Mouse (Mus musculus) embryonic facial prominence, embryonic 14.5 days (tissue): ENCODE measurements around the gene Numbl. TPM values are rescaled to one million over a fixed set of nuclear protein-coding genes. Genes with fewer than 3 reads are reported as not detected.
A peak's percentile ranks its signal among the peaks of the same experiment; 100 is the strongest.

Source experiments
- ATAC-seq: fragments of 200-750 bp; cut with Nextera tagmentation; 2 replicates; pipeline ENCODE4 v1.8.0; 2017; ENCODE audit warnings: low read depth, moderate number of reproducible peaks, moderate TSS enrichment
- DNase-seq: peaks from one replicate; pipeline ENCODE4 v3.0.0-alpha.2; 2015; ENCODE audit warnings: low spot score
- H3K27ac ChIP-seq: fragments of 300-500 bp; sonication (generic); replicated peaks from 2 replicates; pipeline ENCODE4 v1.5.1; 2014; ENCODE audit warnings: low read depth, mild to moderate bottlenecking, low read length, moderate library complexity
- H3K27me3 ChIP-seq: fragments of 300-500 bp; sonication (generic); replicated peaks from 2 replicates; pipeline ENCODE4 v1.6.1; 2014; ENCODE audit warnings: low read length; ENCODE audit not compliant: control insufficient read depth, insufficient read depth
- H3K36me3 ChIP-seq: fragments of 300-500 bp; sonication (generic); 2 replicates; pipeline ENCODE4 v1.6.1; 2014; ENCODE audit warnings: low read length, mixed read lengths; ENCODE audit not compliant: control insufficient read depth, insufficient read depth
- H3K4me1 ChIP-seq: fragments of 300-500 bp; sonication (generic); 2 replicates; pipeline ENCODE4 v1.6.1; 2014; ENCODE audit warnings: antibody characterized with exemption, low read length; ENCODE audit not compliant: control insufficient read depth, insufficient read depth
- H3K4me2 ChIP-seq: fragments of 300-500 bp; sonication (generic); 2 replicates; pipeline ENCODE4 v1.6.1; 2014; ENCODE audit warnings: low read depth, mild to moderate bottlenecking, low read length, moderate library complexity, mixed read lengths
- H3K4me3 ChIP-seq: fragments of 300-500 bp; sonication (generic); 2 replicates; pipeline ENCODE4 v1.5.1; 2014; ENCODE audit warnings: low read depth, mild to moderate bottlenecking, low read length
- H3K9ac ChIP-seq: fragments of 300-500 bp; sonication (generic); 2 replicates; pipeline ENCODE4 v1.6.1; 2014; ENCODE audit warnings: low read depth, mild to moderate bottlenecking, low read length, moderate library complexity, mixed read lengths
- H3K9me3 ChIP-seq: fragments of 300-500 bp; sonication (generic); 2 replicates; pipeline ENCODE4 v1.6.1; 2016; ENCODE audit warnings: low read length; ENCODE audit not compliant: control insufficient read depth
- WGBS: fragments of 180-500 bp; shearing (Covaris S2); extraction: QIAGEN DNeasy Blood & Tissue Kit; methylation state at CpG from one replicate; pipeline ENCODE4 v1.1.7; 2014; 5-methylcytosine and 5-hydroxymethylcytosine counted together
- polyA plus RNA-seq: library from polyadenylated mRNA; unstranded; fragments of >200 nt; fragmentation: Nextera tagmentation; extraction: Ambion mirVana; gene quantifications from 2 replicates; pipeline ENCODE4 v1.2.1, GENCODE M21; 2014

The Numbl gene
- polyA plus RNA-seq, 1 experiment from 2014 or later, result 25.1 TPM

- peaks cover 12% of the 10 kb centered on the region; the same call in 1 of the 2 replicates for H3K9me3 ChIP-seq
- H3K4me2 ChIP-seq, result no peak overlapping the region
- WGBS, result 90% methylated on average over 12 of the region's 12 CpGs
- no peak overlapping the region for H3K27ac ChIP-seq
- no peak overlapping the region for H3K9ac ChIP-seq
- H3K4me1 ChIP-seq, result peaks cover 8% of the 10 kb centered on the region; the same call in 1 of the 2 replicates
- ATAC-seq, result no peak
- H3K27me3 ChIP-seq, result no peaks in the 10 kb centered on the region; the same call in 1 of the 2 replicates
- DNase-seq, result no peak
- peaks cover 20% of the 10 kb centered on the region; the same call in 1 of the 2 replicates for H3K36me3 ChIP-seq
- no peak overlapping the region for H3K4me3 ChIP-seq
These were observed 53.5 kb downstream of the Numbl start for GRCm38 (mm10) chr7:27311651-27312284.

- H3K9me3 ChIP-seq, result peaks cover 12% of the 10 kb centered on the region; the same call in 1 of the 2 replicates
- no peaks in the 10 kb centered on the region; the same call in 1 of the 2 replicates for H3K27me3 ChIP-seq
- peaks cover 8% of the 10 kb centered on the region; the same call in 1 of the 2 replicates for H3K4me1 ChIP-seq
- H3K4me3 ChIP-seq, result no peak overlapping the region
- no peak for ATAC-seq
- H3K36me3 ChIP-seq, result peaks cover 29% of the 10 kb centered on the region
- H3K27ac ChIP-seq, result no peak overlapping the region
- no peak overlapping the region for H3K9ac ChIP-seq
- DNase-seq, result no peak
- no peak overlapping the region for H3K4me2 ChIP-seq
- WGBS, result 91% methylated on average over 3 of the region's 3 CpGs
These were observed 56.2 kb downstream of the Numbl start for GRCm38 (mm10) chr7:27314393-27314792.

GRCm38 (mm10) chr7:27315958-27316357, 57.7 kb downstream of the Numbl start:
- H3K9me3 ChIP-seq, result peaks cover 12% of the 10 kb centered on the region; the same call in 1 of the 2 replicates
- peak; percentile 87 for DNase-seq
- no peaks in the 10 kb centered on the region for H3K27me3 ChIP-seq
- H3K36me3 ChIP-seq, result peaks cover 33% of the 10 kb centered on the region
- H3K4me1 ChIP-seq, result no peaks in the 10 kb centered on the region
- no peak overlapping the region for H3K27ac ChIP-seq
- peak; percentile 93 for ATAC-seq
- H3K4me2 ChIP-seq, result no peak overlapping the region
- H3K4me3 ChIP-seq, result no peak overlapping the region
- 21% methylated on average over 7 of the region's 7 CpGs for WGBS
- no peak overlapping the region for H3K9ac ChIP-seq

GRCm38 (mm10) chr7:27319411-27319810, 61.2 kb downstream of the Numbl start:
- WGBS, result 91% methylated on average over 22 of the region's 22 CpGs
- H3K4me2 ChIP-seq, result no peak overlapping the region

GRCm38 (mm10) chr7:27322291-27322690, 64.1 kb downstream of the Numbl start:
- Histone ChIP-seq H3K4me3 (no peak overlapping the region), H3K4me2 (no peak overlapping the region), H3K36me3 (peaks cover 32% of the 10 kb centered on the region), H3K9me3 (no peaks in the 10 kb centered on the region), H3K9ac (no peak overlapping the region), H3K4me1 (peaks cover 9% of the 10 kb centered on the region; the same call in 1 of the 2 replicates), H3K27me3 (peaks cover 27% of the 10 kb centered on the region), H3K27ac (no peak overlapping the region)
- 21% methylated on average over 10 of the region's 13 CpGs for WGBS
- ATAC-seq (no peak), DNase-seq (no peak)

More at GRCm38 (mm10) chr7:27319411-27319810, 61.2 kb downstream of the Numbl start:
- no peak for DNase-seq
- Histone ChIP-seq H3K4me1 (no peaks in the 10 kb centered on the region), H3K4me3 (no peak overlapping the region), H3K36me3 (peaks cover 27% of the 10 kb centered on the region), H3K9ac (no peak overlapping the region), H3K27me3 (peaks cover 2% of the 10 kb centered on the region; the same call in 1 of the 2 replicates), H3K9me3 (peaks cover 2% of the 10 kb centered on the region; the same call in 1 of the 2 replicates), H3K27ac (no peak overlapping the region)
- ATAC-seq, result no peak

GRCm38 (mm10) chr7:27323001-27323400, 64.8 kb downstream of the Numbl start:
- Histone ChIP-seq H3K4me2 (no peak overlapping the region), H3K27ac (no peak overlapping the region), H3K36me3 (peaks cover 31% of the 10 kb centered on the region), H3K9ac (no peak overlapping the region), H3K9me3 (no peaks in the 10 kb centered on the region), H3K4me1 (peaks cover 9% of the 10 kb centered on the region; the same call in 1 of the 2 replicates), H3K27me3 (peaks cover 34% of the 10 kb centered on the region), H3K4me3 (no peak overlapping the region)
- no peak for DNase-seq
- WGBS, result 93% methylated on average over 5 of the region's 5 CpGs
- no peak for ATAC-seq

GRCm38 (mm10) chr7:27324161-27324560, 65.9 kb downstream of the Numbl start:
- peaks cover 39% of the 10 kb centered on the region for H3K27me3 ChIP-seq
- WGBS, result 98% methylated on average over 11 of the region's 11 CpGs
- no peak for ATAC-seq

GRCm38 (mm10) chr7:27324928-27325327, 66.7 kb downstream of the Numbl start:
- 57% methylated on average over 17 of the region's 20 CpGs for WGBS
- no peak overlapping the region for H3K9ac ChIP-seq
- H3K27me3 ChIP-seq, result peaks cover 46% of the 10 kb centered on the region

More at GRCm38 (mm10) chr7:27324161-27324560, 65.9 kb downstream of the Numbl start:
- no peaks in the 10 kb centered on the region for H3K9me3 ChIP-seq
- H3K27ac ChIP-seq, result no peak overlapping the region
- no peak overlapping the region for H3K9ac ChIP-seq
- peaks cover 9% of the 10 kb centered on the region; the same call in 1 of the 2 replicates for H3K4me1 ChIP-seq
- no peak overlapping the region for H3K4me2 ChIP-seq
- H3K4me3 ChIP-seq, result no peak overlapping the region
- DNase-seq, result no peak
- peaks cover 28% of the 10 kb centered on the region for H3K36me3 ChIP-seq

More at GRCm38 (mm10) chr7:27324928-27325327, 66.7 kb downstream of the Numbl start:
- no peaks in the 10 kb centered on the region for H3K9me3 ChIP-seq
- no peak overlapping the region for H3K4me2 ChIP-seq
- DNase-seq, result no peak
- no peak overlapping the region for H3K4me3 ChIP-seq
- no peak for ATAC-seq
- H3K27ac ChIP-seq, result no peak overlapping the region
- H3K4me1 ChIP-seq, result peaks cover 13% of the 10 kb centered on the region; the same call in 1 of the 2 replicates
- peaks cover 23% of the 10 kb centered on the region for H3K36me3 ChIP-seq
